Mouse (Mus musculus): ENCODE measurements around the gene Crygn. TPM values are rescaled to one million over a fixed set of nuclear protein-coding genes. Genes with fewer than 3 reads are reported as not detected.

Crygn gene
- polyA plus RNA-seq, 1 experiment from 2014 or later = 1.8 TPM

DNA sequence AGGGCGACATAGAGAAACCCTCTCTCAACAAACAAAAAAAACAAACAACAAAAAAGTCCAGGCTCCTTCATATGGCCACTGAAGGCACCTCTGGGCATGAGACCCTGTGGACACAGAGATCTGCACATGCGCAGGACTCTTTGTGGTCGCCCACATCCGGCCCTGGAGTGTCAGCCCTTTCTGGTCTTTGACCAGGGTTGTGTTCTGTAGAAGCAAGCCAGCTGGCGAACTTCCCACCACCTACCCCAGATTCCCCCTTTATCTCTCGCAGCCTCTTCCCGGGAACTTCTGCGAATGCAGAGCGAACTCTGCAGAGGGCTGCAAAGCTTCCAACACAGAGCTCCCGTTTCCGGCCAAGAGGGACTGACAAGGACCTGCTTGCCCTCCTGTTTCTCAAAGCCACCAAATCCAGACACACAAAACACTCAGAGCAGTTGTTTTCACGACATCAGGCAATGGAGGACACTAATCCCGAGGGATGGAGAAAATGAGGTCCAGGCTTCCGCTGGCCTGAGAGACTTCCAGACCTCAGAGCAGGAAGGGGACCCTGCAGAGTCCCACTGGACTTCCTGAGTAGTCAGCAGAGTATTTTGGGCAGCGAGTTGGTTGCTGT lies 18.6 kb downstream of the Crygn start:
- Histone ChIP-seq H3K27me3 (replicated peaks; ENCODE audit: low read depth, poor library complexity, severe bottlenecking) (no peaks in the 10 kb centered on the region), H3K4me3 (no peak overlapping the region), H3K9me3 (no peaks in the 10 kb centered on the region), H3K4me1 (peaks cover 28% of the 10 kb centered on the region), H3K36me3 (replicated peaks) (no peaks in the 10 kb centered on the region; the same call in 1 of the 2 replicates), H3K27ac (replicated peaks) (peak overlapping the region; percentile 67)
- 64% methylated on average over 15 of the region's 15 CpGs for WGBS
- DNase-seq (ENCODE audit: low spot score) = no peak

GRCm38 (mm10) chr5:24738517-24738916 lies 19.3 kb downstream of the Crygn start:
- Histone ChIP-seq H3K9me3 (no peaks in the 10 kb centered on the region), H3K27ac (replicated peaks) (no peak overlapping the region), H3K4me3 (no peak overlapping the region), H3K4me1 (peaks cover 35% of the 10 kb centered on the region), H3K36me3 (replicated peaks) (no peaks in the 10 kb centered on the region; the same call in 1 of the 2 replicates), H3K27me3 (replicated peaks; ENCODE audit: low read depth, poor library complexity, severe bottlenecking) (no peaks in the 10 kb centered on the region)
- no peak for DNase-seq (ENCODE audit: low spot score)
- WGBS = 89% methylated on average over 1 of the region's 1 CpGs

DNA sequence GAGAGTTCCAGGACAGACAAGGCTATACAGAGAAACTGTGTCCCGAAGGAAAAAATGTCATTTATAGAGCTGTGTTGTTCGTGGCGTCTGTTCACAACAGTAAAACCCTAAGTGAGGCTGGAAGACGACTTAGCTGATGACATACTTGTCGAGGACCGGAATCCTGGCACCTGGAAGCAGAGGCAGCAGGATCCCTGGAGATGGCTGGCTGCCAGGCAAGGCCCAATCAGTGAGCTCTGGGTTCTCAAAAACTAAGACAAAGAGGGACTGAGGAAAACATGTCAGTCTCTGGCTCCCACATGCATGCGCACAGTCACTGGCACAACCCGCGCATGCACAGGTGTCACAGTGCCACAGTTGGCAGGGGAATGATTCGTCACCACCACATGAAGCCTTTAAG lies 20.2 kb downstream of the Crygn start:
- H3K27ac ChIP-seq (replicated peaks) = no peak overlapping the region
- no peaks in the 10 kb centered on the region for H3K9me3 ChIP-seq
- H3K4me1 ChIP-seq = peaks cover 44% of the 10 kb centered on the region
- WGBS = 96% methylated on average over 10 of the region's 10 CpGs
- no peak for DNase-seq (ENCODE audit: low spot score)
- H3K36me3 ChIP-seq (replicated peaks) = no peaks in the 10 kb centered on the region; the same call in 1 of the 2 replicates
- H3K4me3 ChIP-seq = no peak overlapping the region
- no peaks in the 10 kb centered on the region for H3K27me3 ChIP-seq (replicated peaks; ENCODE audit: low read depth, poor library complexity, severe bottlenecking)

DNA sequence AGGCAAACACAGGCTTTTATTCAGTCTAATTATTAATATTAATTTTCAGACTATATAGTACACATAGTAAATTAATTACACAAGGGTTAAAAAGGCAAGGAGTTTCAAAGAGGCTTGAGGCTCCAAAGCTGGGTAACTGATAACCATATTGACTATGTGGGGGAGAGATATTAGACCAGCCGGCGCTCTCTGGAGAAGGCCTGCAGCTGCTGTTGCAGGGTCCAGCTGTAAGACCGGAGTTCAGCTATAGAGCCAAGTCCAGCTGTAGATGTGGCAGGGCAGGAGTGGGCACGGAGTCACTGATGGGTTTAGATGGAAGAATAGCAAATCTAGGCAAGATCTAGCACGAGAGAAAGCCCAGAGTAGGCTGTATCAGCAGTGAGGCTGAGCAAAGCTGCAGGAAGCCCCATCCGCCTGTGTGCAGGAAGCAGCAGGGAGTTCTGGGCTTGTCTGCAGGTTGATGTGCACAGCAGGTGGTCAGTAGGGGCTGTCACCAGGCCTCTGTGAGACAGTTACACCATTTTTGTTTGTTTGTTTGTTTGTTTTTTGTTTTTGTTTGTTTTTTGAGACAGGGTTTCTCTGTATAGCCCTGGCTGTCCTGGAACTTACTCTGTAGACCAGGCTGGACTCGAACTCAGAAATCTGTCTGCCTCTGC lies 23.9 kb downstream of the Crygn start:
- peaks cover 58% of the 10 kb centered on the region for H3K4me1 ChIP-seq
- DNase-seq (ENCODE audit: low spot score) = no peak
- no peaks in the 10 kb centered on the region; the same call in 1 of the 2 replicates for H3K36me3 ChIP-seq (replicated peaks)
- no peaks in the 10 kb centered on the region for H3K9me3 ChIP-seq
- H3K4me3 ChIP-seq = no peak overlapping the region
- 62% methylated on average over 7 of the region's 7 CpGs for WGBS
- H3K27ac ChIP-seq (replicated peaks) = peak overlapping the region; percentile 97
- H3K27me3 ChIP-seq (replicated peaks; ENCODE audit: low read depth, poor library complexity, severe bottlenecking) = peaks cover 33% of the 10 kb centered on the region

- 1% methylated on average over 8 of the region's 8 CpGs for WGBS
- Histone ChIP-seq H3K4me3 (peak overlapping the region; percentile 33; the same call in 1 of the 2 replicates), H3K4me1 (peaks cover 64% of the 10 kb centered on the region)
Measured at GRCm38 (mm10) chr5:24733134-24733533, 24.7 kb downstream of the Crygn start.

GRCm38 (mm10) chr5:24730986-24731385 lies 26.8 kb downstream of the Crygn start:
- Histone ChIP-seq H3K27ac (replicated peaks) (peak overlapping the region; percentile 97), H3K9me3 (no peaks in the 10 kb centered on the region), H3K4me1 (peaks cover 70% of the 10 kb centered on the region), H3K4me3 (peak overlapping the region; percentile 73), H3K36me3 (replicated peaks) (peaks cover 17% of the 10 kb centered on the region), H3K27me3 (replicated peaks; ENCODE audit: low read depth, poor library complexity, severe bottlenecking) (peaks cover 33% of the 10 kb centered on the region)
- under 1% methylated on average over 15 of the region's 15 CpGs for WGBS
- peak; percentile 89 for DNase-seq (ENCODE audit: low spot score)

More at GRCm38 (mm10) chr5:24733134-24733533, 24.7 kb downstream of the Crygn start:
- H3K36me3 ChIP-seq (replicated peaks) = peaks cover 4% of the 10 kb centered on the region; the same call in 1 of the 2 replicates
- H3K27me3 ChIP-seq (replicated peaks; ENCODE audit: low read depth, poor library complexity, severe bottlenecking) = peaks cover 33% of the 10 kb centered on the region
- no peaks in the 10 kb centered on the region for H3K9me3 ChIP-seq
- DNase-seq (ENCODE audit: low spot score) = peak; percentile 90
- peak overlapping the region; percentile 97 for H3K27ac ChIP-seq (replicated peaks)

- under 1% methylated on average over 23 of the region's 23 CpGs for WGBS
- Histone ChIP-seq H3K36me3 (replicated peaks) (peaks cover 22% of the 10 kb centered on the region), H3K9me3 (no peaks in the 10 kb centered on the region), H3K4me1 (peaks cover 74% of the 10 kb centered on the region), H3K27ac (replicated peaks) (peak within 1 kb of the TSS; percentile 97), H3K27me3 (replicated peaks; ENCODE audit: low read depth, poor library complexity, severe bottlenecking) (peaks cover 33% of the 10 kb centered on the region), H3K4me3 (peak within 1 kb of the TSS; percentile 73)
- DNase-seq (ENCODE audit: low spot score) = peak; percentile 88
Measured at GRCm38 (mm10) chr5:24730488-24730871, 27.3 kb downstream of the Crygn start, which contains the start of gene Wdr86. Gene Wdr86, minus strand, starts transcription at chr5:24730727.

DNA sequence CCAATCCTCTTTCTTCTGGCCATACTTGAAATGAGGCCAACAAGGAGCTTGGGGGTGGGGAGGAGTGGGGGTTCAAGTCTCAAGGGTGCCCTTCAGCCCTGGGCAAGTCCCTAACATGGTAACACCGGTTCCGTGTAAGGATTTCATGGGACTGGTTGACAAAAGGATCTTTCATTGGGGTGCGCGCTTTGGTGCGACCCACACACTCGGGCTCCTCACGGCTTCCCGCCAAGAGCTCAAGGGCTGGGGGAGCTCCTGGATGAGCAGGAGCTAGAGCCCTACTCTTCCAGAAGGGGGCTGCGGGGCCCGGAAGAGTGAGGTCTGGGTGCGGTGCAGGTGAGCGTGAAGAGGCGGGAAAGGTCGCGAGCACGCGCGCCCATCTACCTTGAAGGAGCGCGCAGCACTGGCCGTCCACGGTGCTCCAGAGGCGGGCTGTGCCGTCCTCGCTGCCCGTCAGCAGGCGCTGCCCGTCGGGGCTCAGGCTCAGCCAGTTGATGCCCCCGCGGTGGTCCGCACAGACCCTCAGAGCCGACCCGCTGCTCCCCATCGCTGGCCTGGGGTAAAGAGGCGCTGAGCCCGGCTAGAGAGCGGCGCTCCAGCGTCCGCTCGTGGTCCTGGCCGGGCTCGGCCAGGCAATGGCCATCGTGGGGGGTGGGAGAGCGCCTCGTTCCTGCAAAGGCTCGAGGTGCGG lies 27.9 kb downstream of the Crygn start:
- WGBS = 1% methylated on average over 49 of the region's 49 CpGs
- H3K4me1 ChIP-seq = peaks cover 75% of the 10 kb centered on the region
- peak overlapping the region; percentile 97 for H3K27ac ChIP-seq (replicated peaks)
- peak; percentile 58 for DNase-seq (ENCODE audit: low spot score)
- H3K36me3 ChIP-seq (replicated peaks) = peaks cover 27% of the 10 kb centered on the region
- peaks cover 33% of the 10 kb centered on the region for H3K27me3 ChIP-seq (replicated peaks; ENCODE audit: low read depth, poor library complexity, severe bottlenecking)
- peak overlapping the region; percentile 73 for H3K4me3 ChIP-seq
- H3K9me3 ChIP-seq = no peaks in the 10 kb centered on the region

DNA sequence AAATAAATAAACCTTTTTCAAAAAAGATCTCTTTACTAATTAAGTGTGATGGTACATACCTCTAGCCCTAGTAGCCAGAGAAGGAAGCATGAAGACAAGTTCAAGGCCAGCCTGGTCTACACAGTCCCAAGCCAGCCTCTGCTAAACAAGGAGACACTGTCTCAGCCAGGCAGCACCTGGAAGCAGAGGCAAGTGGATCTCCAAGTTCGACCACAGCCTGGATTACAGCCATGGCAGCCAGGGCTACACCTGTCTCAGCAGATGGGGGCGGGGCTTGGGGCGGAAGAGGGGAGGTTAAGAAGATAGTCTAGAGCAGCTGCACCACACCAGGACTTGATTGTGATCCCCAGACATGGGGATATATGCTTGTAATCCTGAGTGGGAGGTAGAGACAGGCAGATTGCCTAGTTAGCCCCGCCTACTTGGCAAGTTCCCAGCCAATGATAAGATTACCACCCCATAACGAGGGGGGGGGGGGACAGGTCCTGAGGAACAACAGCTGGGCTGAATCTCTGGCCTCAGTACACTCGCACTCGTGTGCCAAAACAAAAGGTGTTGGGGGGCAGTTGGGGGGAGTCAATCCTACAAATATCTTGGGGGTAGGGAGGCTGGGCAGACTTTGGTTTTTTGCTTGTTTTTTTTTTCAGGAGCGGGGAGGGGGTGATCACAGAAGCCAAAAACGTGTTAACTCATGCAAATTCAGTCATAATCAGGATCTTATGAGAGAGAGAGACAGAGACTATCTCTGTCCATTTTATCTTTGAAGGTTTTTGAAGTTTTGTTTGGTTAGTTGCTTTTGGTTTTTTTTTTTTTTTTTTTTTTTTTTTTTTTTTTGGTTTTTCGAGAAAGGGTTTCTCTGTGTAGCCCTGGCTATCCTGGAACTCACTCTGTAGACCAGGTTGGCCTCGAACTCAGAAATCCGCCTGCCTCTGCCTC lies 30.6 kb downstream of the Crygn start:
- Histone ChIP-seq H3K4me3 (no peak overlapping the region), H3K4me1 (peaks cover 64% of the 10 kb centered on the region), H3K36me3 (replicated peaks) (peaks cover 53% of the 10 kb centered on the region), H3K27me3 (replicated peaks; ENCODE audit: low read depth, poor library complexity, severe bottlenecking) (peaks cover 32% of the 10 kb centered on the region), H3K27ac (replicated peaks) (no peak overlapping the region), H3K9me3 (no peaks in the 10 kb centered on the region)
- WGBS = 77% methylated on average over 12 of the region's 12 CpGs
- no peak for DNase-seq (ENCODE audit: low spot score)

- Histone ChIP-seq H3K36me3 (replicated peaks) (peaks cover 66% of the 10 kb centered on the region), H3K27me3 (replicated peaks; ENCODE audit: low read depth, poor library complexity, severe bottlenecking) (peaks cover 19% of the 10 kb centered on the region), H3K4me1 (peaks cover 51% of the 10 kb centered on the region), H3K9me3 (no peaks in the 10 kb centered on the region), H3K27ac (replicated peaks) (peak overlapping the region; percentile 24), H3K4me3 (no peak overlapping the region)
- DNase-seq (ENCODE audit: low spot score) = no peak
- WGBS = 78% methylated on average over 6 of the region's 6 CpGs
Measured at GRCm38 (mm10) chr5:24725897-24726296, 31.9 kb downstream of the Crygn start.

DNA sequence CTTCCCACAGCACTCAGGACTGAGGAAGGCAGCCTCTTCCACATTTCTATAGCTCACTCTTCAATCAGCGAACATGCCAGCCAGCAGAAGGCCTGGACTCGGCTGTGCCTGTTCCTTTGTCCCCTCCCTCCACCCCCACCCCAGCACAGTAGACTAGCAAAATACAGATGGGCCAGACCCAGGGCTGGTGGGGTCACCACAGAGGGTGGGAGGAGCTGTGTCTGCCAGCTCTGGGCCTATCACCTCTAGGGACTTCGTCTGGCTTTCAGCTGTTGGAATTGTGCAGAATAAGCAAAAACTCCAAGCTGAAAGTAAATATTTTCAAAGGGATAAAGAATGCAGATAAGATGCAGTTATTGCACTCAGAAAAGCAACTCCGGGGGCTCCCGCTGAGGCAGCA lies 33.0 kb downstream of the Crygn start:
- Histone ChIP-seq H3K9me3 (no peaks in the 10 kb centered on the region), H3K4me3 (peak overlapping the region; percentile 19; the same call in 1 of the 2 replicates), H3K27me3 (replicated peaks; ENCODE audit: low read depth, poor library complexity, severe bottlenecking) (peaks cover 8% of the 10 kb centered on the region), H3K27ac (replicated peaks) (peak overlapping the region; percentile 74), H3K4me1 (peaks cover 40% of the 10 kb centered on the region), H3K36me3 (replicated peaks) (peaks cover 73% of the 10 kb centered on the region)
- peak; percentile 55 for DNase-seq (ENCODE audit: low spot score)
- WGBS = 58% methylated on average over 5 of the region's 5 CpGs

GRCm38 (mm10) chr5:24724270-24724634 lies 33.6 kb downstream of the Crygn start:
- Histone ChIP-seq H3K9me3 (no peaks in the 10 kb centered on the region), H3K27me3 (replicated peaks; ENCODE audit: low read depth, poor library complexity, severe bottlenecking) (peaks cover 3% of the 10 kb centered on the region), H3K4me3 (no peak overlapping the region), H3K4me1 (peaks cover 35% of the 10 kb centered on the region), H3K36me3 (replicated peaks) (peaks cover 79% of the 10 kb centered on the region), H3K27ac (replicated peaks) (peak overlapping the region; percentile 74)
- WGBS = 92% methylated on average over 5 of the region's 5 CpGs
- no peak for DNase-seq (ENCODE audit: low spot score)
